Mouse (Mus musculus): ENCODE results near the gene Rpa2. TPM values are rescaled to one million over a fixed set of nuclear protein-coding genes. Genes with fewer than 3 reads are reported as not detected.
"Not testable (repeated sequence)": the region's sequence is repeated elsewhere in the genome, so short reads cannot be mapped to it uniquely, and the experiment has no call there.

The Rpa2 gene
- total RNA-seq, 4 experiments from 2014 or later = 13.3 to 15.7 (median 15.1) TPM

- no peak for DNase-seq (ENCODE audit: low spot score in 2 of 2)
Measured at GRCm38 (mm10) chr4:132762602-132763001, 5.5 kb upstream of the Rpa2 start.

GRCm38 (mm10) chr4:132763125-132763524, 5.0 kb upstream of the Rpa2 start:
- not testable (repeated sequence) for DNase-seq (ENCODE audit: low spot score in 2 of 2)

- no peak for DNase-seq (ENCODE audit: low spot score in 2 of 2)
Measured at GRCm38 (mm10) chr4:132771776-132772175, 3.6 kb downstream of the Rpa2 start.

GRCm38 (mm10) chr4:132774905-132775304, 6.8 kb downstream of the Rpa2 start:
- DNase-seq (ENCODE audit: low spot score in 2 of 2) = no peak

DNA sequence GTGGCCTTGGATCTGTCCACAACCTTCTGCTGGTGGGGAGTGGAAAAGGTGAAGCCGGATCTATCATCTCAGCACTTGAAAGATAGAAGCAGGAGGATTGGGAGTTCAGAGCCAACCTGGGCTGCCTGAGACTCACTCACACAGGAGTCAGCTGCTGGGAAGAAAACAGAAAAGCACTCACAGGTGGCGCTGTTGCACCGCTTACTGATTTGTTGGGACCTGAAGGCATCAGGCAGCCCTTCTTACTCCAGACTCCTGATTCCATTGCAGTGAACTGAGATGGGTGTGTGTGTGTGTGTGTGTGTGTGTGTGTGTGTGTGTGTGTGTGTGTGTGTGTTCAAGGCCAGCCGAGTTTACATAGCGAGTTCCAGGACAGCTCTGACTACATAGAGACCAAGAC, 8.6 kb downstream of the Rpa2 start:
- peak; percentile 42 to 77 for DNase-seq (ENCODE audit: low spot score in 2 of 2)

DNA sequence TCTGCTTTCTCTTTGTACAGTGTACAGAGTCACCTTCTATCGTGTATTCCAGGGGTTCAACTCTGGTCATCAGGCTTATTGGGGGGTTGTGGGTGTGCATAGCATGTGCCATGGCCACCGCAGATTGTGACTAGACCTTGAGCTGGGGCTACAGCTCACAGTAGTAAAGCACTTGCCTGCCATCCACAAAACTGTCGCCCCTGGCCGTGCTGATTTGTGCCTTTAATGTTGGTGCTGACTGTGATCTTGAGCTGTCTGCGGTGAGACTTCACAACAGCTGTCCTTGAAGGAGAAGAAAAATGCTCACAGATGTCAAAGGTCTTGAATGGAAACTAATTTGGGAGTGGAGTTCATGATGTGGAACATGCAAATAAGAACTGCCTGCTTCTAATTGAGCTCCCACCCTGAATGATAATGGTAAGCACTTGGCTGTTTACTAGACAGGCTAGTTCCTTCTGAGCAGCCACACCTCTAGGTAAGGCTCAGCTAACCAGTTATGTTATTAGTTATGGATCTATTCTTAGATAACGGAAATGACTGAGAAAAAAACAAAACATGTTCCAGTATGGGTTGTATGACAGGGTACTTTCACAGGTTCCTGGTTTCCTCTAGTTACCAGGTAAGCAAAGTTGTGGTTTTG, 10.6 kb downstream of the Rpa2 start:
- DNase-seq (ENCODE audit: low spot score in 2 of 2) = no peak

- DNase-seq (ENCODE audit: low spot score in 2 of 2) = no peak
Measured at GRCm38 (mm10) chr4:132780288-132780687, 12.2 kb downstream of the Rpa2 start.

DNA sequence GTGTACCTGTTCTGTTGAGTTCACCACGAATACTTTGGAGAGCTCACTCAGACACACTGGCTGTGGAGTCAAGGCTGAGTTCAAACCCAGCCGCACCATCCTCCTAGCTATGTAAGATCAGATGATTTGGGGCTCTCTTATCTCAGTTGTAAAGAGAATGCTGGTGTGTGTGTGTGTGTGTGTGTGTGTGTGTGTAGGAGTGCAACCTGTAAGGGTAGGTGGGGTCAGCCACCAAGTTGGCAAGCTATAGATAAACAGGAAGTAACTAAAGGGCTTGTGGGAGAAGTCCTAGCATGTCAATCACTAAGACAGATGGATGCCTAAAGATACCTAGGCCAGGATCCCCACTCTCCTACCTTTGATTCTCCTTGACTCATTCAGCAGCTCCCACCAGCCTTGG, 15.6 kb downstream of the Rpa2 start:
- DNase-seq (ENCODE audit: low spot score in 2 of 2) = no peak

GRCm38 (mm10) chr4:132785228-132785627, 17.1 kb downstream of the Rpa2 start:
- no peak for DNase-seq (ENCODE audit: low spot score in 2 of 2)

DNA sequence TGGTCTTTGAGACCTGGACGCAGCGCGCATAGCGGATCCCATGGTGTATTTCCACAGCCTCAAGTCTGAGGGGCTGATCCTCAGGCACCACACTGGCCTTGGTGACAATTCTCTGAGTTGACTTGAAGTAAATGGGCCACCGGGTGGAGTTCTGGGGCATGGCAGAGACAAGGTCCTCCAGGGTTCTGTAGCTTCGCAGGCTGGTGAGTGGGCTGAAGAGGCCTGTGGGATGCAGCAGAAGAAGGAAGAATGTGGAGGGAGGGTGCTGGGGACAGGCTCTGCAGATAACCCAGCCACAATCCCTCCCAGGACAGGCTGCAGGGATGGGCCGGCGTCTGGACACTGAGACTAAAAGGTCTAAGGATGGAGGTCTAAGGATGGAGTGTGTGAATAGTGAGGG, 21.6 kb downstream of the Rpa2 start:
- no peak for DNase-seq (ENCODE audit: low spot score in 2 of 2)

GRCm38 (mm10) chr4:132793322-132794004, 25.3 kb downstream of the Rpa2 start:
- DNase-seq (ENCODE audit: low spot score in 2 of 2) = not testable (repeated sequence)

- no peak for DNase-seq (ENCODE audit: low spot score in 2 of 2)
Measured at GRCm38 (mm10) chr4:132794028-132794427, 25.9 kb downstream of the Rpa2 start.

DNA sequence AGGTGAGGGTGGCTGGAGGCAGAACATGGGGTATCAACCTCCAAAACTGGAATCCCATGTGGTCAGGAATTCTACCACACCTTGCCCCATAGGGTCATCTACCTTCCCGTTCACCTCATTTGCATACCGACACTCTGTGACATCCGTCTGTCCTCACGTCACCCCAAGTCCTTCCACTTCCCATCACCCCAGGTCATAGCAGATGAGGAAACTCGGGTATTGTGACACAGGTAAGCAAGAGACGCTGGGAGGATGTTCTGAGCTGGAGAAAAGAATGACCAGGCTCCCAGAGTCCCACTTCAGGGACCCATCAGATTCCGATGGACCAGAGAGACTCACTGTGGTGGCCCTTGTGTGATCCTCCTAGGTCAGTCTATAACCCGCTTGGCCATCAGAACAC, 26.6 kb downstream of the Rpa2 start:
- no peak for DNase-seq (ENCODE audit: low spot score in 2 of 2)

- no peak for DNase-seq (ENCODE audit: low spot score in 2 of 2)
Measured at GRCm38 (mm10) chr4:132795171-132795570, 27.0 kb downstream of the Rpa2 start.

GRCm38 (mm10) chr4:132796196-132796886, 28.2 kb downstream of the Rpa2 start, which contains the start of gene Themis2:
Gene Themis2 (minus strand): TSS chr4:132796387.
- DNase-seq (ENCODE audit: low spot score in 2 of 2) = peak in 1 of 2 experiments; percentile 21

- no peak for DNase-seq (ENCODE audit: low spot score in 2 of 2)
Measured at GRCm38 (mm10) chr4:132797461-132797860, 29.3 kb downstream of the Rpa2 start.

DNA sequence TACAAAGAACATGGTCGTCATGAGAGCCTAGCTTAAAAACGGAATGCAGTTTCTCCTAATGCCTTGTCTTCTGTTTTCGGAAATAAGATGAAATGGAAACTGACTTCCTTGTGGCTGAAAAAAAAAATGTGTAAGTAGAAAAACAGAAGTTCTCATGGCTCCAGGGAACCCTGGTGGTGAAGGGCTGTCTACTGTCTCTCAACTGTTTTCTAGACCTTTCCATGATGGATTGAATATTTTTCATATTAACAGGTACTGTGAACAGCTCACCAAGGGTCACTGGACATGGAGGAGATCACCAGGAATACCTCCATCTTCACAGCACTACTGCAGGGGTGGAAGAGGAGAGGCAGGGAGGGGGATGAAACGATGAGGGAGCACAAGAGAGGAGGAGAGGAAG, 29.9 kb downstream of the Rpa2 start:
- DNase-seq (ENCODE audit: low spot score in 2 of 2) = no peak

GRCm38 (mm10) chr4:132798666-132799065, 30.5 kb downstream of the Rpa2 start:
- not testable (repeated sequence) for DNase-seq (ENCODE audit: low spot score in 2 of 2)

DNA sequence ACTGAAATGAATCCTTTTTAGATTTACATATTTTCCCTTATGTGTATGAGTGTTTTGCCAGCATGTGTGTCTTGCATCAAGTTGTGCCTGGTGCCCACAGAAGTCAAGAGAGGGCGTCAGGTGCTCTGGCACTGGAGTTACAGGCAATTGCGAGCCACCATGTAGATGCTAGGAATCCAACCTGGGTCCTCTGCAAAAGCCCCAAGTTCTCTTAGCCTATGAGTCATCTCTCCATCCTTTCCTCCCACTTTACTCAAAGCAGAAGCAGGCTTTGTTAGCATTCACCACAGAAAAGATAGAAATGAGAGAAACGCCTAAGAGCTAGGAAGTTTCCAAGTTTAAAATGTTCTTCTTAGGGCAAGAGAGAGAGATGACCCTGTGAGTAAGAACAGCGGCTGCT, 31.7 kb downstream of the Rpa2 start:
- no peak for DNase-seq (ENCODE audit: low spot score in 2 of 2)

- no peak for DNase-seq (ENCODE audit: low spot score in 2 of 2)
Measured at GRCm38 (mm10) chr4:132801176-132802077, 33.3 kb downstream of the Rpa2 start.

- DNase-seq (ENCODE audit: low spot score in 2 of 2) = no peak
Measured at GRCm38 (mm10) chr4:132802171-132802637, 34.1 kb downstream of the Rpa2 start.

Measured in layer of hippocampus, adult 8-10 months (tissue).